Mouse (Mus musculus) bone marrow, adult 2 months (tissue): ENCODE results near the gene Fbxo42.
"Not testable (repeated sequence)": the region's sequence is repeated elsewhere in the genome, so short reads cannot be mapped to it uniquely, and the experiment has no call there.

Experiments used
- CTCF ChIP-seq: fragments of 200-500 bp; IDR thresholded peaks from 2 replicates; pipeline ENCODE4 v1.5.1; 2011; ENCODE audit warnings: low read length, control low read depth; ENCODE audit not compliant: control insufficient read depth, insufficient read depth
- POLR2A ChIP-seq: fragments of 200-500 bp; IDR thresholded peaks from 2 replicates; pipeline ENCODE4 v1.6.1; 2011; ENCODE audit warnings: low read depth, mild to moderate bottlenecking, control low read depth, low read length, borderline replicate concordance; ENCODE audit not compliant: control insufficient read depth

- not testable (repeated sequence) for TF ChIP-seq CTCF, POLR2A
These were observed 7.4 kb upstream of the Fbxo42 start for GRCm38 (mm10) chr4:141140354-141140753.
